Mouse (Mus musculus) forelimb bud, embryonic 11.5 days (tissue): ENCODE results near the gene Six6.
A peak's percentile ranks its signal among the peaks of the same experiment; 100 is the strongest.

Source experiments
- DNase-seq: peaks from one replicate; pipeline ENCODE4 v3.0.0-alpha.2; 2012; ENCODE audit warnings: low read depth, low spot score

Six6 gene

DNA sequence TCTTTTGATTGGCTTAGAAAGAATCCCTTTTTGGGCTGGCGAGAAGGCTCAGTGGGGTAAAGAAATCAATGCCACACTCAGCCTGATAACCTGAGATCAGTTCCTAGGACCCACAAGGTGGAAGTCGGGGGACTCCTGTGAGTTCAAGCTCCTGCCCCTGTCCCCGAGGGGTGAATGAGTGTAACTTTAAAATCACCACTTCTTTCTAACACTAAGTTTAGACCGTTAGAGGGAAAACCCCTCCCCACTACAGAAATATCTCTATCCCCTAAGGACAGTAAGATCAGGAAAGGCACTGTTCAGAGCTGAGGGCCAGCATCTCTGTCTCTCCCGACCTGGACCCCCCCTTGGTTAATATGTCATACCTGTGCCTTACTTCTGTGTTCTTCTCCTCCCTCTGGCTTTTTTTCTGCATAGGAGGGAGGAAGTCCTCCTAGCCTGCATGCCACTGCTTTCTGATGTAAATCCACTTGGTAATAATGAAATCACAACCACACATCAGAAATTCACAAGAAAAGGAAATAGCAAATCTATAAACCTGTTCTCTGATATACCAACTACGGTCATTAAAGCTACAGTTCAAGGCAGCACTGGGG is 18.2 kb downstream of the Six6 start:
- no peak for DNase-seq

- DNase-seq: no peak
Observed at GRCm38 (mm10) chr12:72958446-72958845, 18.8 kb downstream of the Six6 start.

GRCm38 (mm10) chr12:72962761-72963160 is 23.1 kb downstream of the Six6 start:
- no peak for DNase-seq

GRCm38 (mm10) chr12:72967541-72967940 is 27.8 kb downstream of the Six6 start:
- DNase-seq: no peak

DNA sequence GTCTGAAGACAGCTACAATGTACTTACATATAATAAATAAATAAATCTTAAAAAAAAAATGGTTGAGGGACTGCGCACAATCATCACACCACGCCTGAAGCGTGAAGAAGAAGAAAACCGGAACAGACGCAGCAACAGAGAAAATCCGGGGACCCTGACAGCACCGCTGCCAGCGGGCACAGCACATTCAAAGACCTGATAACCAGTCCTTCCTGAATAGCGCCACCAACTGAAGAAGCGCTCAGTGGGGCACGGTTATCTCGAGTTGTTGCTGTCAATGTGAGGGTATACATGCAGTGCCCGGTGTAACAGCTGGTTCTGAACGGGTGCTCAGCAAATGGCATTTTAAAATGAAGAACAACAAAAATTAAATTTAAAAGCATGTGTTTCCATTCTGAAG is 30.9 kb downstream of the Six6 start:
- no peak for DNase-seq

DNA sequence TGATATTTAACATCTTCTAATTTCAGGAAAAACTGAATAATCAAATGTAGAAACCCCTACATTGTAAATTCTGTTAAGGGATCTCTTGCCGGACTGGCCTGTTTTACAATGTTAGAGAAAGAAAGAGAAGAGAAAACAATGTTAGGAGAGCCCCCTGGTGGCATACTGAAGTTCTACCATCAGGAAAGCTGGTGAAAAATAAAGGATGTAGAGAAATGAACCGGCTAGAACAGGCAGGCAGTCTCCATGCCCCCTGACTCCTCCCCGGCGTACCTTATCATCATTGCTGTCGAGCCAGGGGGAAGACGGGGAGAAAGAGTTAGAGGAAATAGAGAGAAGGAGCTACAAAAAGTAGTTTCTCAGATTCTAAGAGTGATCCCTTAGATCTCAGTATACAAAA is 33.5 kb downstream of the Six6 start:
- peak; percentile 49 for DNase-seq

DNA sequence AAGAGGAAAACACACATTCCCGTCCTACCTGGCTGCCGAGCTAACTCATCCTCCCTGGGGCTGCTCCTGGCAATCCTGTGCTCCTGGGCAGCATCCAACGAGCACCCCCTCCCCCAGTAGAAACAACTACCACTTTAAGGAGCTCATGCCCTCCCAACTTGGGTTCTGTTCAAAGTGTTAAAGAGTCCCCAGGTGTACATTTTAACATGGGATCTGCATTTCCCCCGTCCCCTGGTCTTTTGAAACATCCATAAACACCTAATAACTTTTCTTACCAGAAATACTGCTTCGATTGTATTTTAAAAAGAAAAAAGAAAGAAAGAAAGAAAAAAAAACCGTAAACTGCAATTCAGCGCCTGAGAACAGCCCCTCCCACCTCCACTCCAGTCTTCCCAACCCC is 36.5 kb downstream of the Six6 start:
- DNase-seq: peak; percentile 20

- DNase-seq: peak; percentile 78
Observed at GRCm38 (mm10) chr12:72976718-72977117, 37.0 kb downstream of the Six6 start.

DNA sequence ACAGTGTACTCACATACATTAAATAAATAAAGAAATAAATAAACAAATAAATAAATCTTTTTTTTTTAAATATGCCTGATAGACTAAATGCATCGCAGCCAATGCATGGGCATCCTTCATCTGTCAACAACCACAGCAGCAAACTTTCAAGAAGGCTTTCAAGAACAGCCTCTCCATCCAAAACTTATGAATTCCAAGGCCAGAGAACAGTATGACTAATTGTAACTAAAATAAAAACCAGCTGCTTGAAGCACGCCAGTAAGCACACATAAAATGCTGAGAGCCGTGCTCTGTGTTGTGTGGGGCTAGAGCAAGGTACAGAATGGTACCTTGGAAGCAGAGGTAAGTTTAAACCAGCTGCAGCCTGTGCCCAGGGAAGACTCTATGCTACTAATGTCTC is 38.2 kb downstream of the Six6 start:
- DNase-seq: no peak

DNA sequence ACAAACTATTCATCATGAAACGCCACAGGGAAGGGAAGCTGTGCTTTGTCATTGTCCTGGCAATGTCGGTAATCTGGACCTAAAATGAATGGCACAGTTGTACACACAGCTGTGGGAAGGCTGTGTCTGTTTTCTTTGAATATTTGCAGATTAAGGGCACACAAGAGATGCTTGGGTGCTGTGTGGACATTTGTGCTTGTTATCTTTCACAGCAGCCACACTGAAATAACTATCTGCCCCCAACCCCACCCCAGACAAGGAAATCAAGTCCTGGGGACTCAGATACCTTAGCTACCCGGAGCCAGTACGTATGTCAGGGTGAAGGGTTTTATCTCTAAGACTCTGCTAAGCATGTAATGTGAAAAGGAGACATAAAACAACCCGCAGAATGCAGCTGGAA is 39.5 kb downstream of the Six6 start:
- DNase-seq: no peak

- DNase-seq: no peak
Observed at GRCm38 (mm10) chr12:72982616-72983015, 42.9 kb downstream of the Six6 start.

- DNase-seq: no peak
Observed at GRCm38 (mm10) chr12:72983071-72983857, 43.6 kb downstream of the Six6 start.
